Mouse (Mus musculus) yolk sac, embryonic 10.5 days (tissue): Measurements from ENCODE around the gene Foxf1.

Experiments used
- DNase-seq: peaks from one replicate; pipeline ENCODE4 v3.0.0-alpha.2; 2017; ENCODE audit warnings: low spot score

The Foxf1 gene

GRCm38 (mm10) chr8:121115136-121115535 lies 30.9 kb downstream of the Foxf1 start:
- DNase-seq = no peak

DNA sequence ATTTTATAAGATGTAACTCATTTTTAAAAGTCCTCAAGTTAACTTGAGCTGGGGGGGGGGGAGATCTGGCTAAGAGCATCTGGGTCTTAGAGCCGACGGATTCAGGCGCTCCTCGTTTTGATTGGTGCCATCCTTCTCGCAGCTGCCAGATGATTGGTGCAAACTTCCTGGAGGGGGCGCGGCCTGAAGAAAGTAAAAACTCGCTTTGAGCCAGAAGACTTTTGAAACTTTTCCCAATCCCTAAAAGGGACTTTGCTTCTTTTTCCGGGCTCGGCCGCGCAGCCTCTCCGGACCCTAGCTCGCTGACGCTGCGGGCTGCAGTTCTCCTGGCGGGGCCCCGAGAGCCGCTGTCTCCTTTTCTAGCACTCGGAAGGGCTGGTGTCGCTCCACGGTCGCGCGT lies 31.8 kb downstream of the Foxf1 start, which contains the start of gene Foxc2:
Gene Foxc2, plus strand, starts transcription at position 224 of the 400 bp plus-strand sequence.
- DNase-seq = peak; percentile 82

DNA sequence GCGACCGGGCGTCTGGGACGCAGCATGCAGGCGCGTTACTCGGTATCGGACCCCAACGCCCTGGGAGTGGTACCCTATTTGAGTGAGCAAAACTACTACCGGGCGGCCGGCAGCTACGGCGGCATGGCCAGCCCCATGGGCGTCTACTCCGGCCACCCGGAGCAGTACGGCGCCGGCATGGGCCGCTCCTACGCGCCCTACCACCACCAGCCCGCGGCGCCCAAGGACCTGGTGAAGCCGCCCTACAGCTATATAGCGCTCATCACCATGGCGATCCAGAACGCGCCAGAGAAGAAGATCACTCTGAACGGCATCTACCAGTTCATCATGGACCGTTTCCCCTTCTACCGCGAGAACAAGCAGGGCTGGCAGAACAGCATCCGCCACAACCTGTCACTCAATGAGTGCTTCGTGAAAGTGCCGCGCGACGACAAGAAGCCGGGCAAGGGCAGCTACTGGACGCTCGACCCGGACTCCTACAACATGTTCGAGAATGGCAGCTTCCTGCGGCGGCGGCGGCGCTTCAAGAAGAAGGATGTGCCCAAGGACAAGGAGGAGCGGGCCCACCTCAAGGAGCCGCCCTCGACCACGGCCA lies 32.5 kb downstream of the Foxf1 start:
- DNase-seq = no peak

DNA sequence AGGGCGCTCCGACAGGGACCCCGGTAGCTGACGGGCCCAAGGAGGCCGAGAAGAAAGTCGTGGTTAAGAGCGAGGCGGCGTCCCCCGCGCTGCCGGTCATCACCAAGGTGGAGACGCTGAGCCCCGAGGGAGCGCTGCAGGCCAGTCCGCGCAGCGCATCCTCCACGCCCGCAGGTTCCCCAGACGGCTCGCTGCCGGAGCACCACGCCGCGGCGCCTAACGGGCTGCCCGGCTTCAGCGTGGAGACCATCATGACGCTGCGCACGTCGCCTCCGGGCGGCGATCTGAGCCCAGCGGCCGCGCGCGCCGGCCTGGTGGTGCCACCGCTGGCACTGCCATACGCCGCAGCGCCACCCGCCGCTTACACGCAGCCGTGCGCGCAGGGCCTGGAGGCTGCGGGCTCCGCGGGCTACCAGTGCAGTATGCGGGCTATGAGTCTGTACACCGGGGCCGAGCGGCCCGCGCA lies 33.0 kb downstream of the Foxf1 start:
- no peak for DNase-seq

DNA sequence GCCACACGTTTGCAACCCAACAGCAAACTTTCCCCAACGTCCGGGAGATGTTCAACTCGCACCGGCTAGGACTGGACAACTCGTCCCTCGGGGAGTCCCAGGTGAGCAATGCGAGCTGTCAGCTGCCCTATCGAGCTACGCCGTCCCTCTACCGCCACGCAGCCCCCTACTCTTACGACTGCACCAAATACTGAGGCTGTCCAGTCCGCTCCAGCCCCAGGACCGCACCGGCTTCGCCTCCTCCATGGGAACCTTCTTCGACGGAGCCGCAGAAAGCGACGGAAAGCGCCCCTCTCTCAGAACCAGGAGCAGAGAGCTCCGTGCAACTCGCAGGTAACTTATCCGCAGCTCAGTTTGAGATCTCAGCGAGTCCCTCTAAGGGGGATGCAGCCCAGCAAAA lies 33.7 kb downstream of the Foxf1 start:
- no peak for DNase-seq

- no peak for DNase-seq
Measured at GRCm38 (mm10) chr8:121118634-121119420, 34.6 kb downstream of the Foxf1 start.

- DNase-seq = no peak
Measured at GRCm38 (mm10) chr8:121119635-121120455, 35.7 kb downstream of the Foxf1 start.

DNA sequence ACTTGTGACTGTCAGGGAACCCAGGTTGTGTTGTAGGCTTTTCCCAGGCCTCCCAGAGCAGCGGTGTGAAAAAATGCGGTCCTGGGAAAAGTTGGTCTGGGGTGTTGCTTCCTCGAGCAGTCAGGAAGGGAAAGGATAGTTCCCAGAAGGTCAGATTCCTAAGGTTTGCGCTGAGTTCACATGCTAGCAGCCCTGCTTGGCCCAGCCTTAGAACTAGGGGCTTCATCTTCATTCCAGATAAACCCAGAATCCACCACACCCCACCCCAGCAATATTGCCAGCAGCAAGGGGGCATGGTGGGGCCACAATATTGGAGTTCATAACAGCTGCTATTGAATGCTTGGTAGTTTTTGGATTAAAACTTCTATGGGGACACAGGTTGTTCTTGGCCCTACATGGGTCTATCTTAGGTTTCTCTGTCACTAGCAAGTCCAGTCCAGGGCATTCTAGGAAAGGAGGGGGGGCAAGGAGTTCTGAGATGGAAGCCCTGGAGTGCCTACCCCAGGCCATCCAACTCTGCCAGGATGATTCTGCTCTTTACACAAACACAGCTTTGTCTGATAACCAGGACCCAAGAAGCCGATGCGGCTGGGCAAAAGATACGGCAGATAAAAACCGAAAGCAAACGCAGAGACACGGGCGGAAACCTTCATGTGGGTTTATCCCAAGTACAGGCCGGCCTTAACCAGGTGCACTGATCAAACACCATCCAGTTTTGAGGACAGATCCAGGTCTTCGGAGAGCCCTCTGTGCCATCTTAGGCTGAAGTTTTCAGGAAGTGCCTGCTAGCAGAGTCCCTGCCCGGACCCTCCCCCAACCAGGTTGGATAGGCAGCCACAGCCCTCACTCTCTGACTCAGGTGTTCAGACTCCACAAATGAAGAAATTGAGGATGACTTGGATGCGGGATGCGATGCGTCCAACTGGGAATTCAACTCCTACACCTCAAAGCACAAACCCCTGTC lies 36.6 kb downstream of the Foxf1 start:
- no peak for DNase-seq

DNA sequence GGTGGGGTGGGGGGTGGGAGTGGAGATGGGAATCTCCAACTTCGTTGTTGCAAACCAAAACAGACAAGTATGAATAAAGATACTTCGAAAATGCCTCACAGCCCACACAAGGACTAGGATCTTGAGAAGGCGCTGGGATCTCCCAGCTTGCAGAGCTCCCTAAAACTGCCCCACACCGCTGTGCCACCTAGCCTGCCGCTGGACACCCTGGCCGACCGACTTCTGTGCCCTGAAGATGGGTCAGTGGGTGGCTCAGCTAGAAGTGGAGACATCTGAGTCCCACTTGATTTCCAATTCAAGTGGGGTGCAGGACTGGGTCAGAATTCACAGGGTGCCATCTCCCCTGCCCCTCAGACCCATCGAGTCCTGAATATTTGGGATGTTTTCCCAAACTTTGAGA lies 37.5 kb downstream of the Foxf1 start:
- no peak for DNase-seq

DNA sequence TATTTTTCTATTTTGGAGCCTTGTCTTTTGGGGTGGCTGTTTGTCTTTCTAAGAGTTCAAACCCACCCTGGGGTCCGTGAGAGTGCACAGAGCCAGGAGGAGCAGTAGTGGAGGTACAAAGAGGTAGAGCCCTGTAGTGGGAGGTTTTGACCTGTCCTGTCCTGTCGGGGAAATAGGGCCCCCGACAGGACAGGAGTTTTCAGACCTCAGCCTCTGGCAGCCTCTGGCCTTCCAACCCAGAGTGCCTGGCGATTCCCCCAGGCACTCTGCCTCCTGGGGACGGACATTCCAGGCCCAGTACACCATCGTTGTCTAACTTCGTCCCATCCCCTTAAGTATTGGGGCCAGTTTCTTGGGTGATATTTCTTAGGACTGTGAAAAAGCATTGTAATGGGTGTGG lies 38.2 kb downstream of the Foxf1 start:
- DNase-seq = no peak

DNA sequence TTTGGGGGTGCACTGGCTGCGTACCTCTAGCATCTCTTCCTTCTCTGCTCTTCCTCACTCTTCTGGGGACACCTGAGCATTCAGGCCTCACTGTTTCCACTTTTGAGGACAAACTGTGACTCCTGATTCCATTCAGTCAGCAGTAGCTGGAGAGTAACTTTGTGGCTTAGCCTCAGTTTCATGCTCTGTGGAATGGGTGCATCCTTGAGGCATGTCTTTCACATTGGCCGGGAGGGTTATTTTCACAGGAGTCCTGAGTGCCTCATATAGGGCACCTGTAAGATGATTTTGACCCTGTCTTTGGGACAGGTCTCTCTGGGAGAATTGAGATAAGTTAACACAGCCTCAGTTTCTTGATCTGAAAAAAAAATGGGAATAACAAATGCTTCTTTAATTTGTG lies 38.9 kb downstream of the Foxf1 start:
- no peak for DNase-seq

GRCm38 (mm10) chr8:121124547-121125239 lies 40.5 kb downstream of the Foxf1 start:
- DNase-seq = no peak

DNA sequence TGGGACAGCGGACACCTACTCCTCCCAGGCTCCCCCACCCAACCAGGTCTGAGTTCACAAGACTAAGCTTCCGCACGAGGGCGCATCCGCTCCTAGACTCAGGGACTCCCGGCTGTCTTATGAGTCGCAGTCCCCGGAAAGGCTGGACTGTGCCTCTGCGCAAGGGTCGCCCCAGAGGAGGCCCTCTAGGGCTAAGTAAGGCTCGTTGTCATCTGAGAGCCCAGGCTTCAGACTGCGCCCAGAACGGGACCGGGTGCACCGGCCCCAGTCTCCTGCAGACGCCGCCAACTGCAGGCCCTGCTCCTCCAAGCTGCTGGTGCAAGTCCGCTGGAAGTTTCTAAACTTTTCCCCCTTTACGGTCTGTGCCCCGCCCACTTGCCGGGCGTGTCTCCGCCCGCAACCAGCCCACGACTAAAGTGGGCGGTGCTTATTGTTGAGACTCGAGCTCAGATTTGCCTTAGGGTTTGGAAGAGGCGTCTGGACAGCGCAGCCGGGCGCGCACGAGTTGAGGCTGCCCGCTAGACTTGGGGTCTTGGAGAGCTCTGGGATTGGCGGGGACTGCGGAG lies 41.2 kb downstream of the Foxf1 start:
- peak; percentile 86 for DNase-seq

DNA sequence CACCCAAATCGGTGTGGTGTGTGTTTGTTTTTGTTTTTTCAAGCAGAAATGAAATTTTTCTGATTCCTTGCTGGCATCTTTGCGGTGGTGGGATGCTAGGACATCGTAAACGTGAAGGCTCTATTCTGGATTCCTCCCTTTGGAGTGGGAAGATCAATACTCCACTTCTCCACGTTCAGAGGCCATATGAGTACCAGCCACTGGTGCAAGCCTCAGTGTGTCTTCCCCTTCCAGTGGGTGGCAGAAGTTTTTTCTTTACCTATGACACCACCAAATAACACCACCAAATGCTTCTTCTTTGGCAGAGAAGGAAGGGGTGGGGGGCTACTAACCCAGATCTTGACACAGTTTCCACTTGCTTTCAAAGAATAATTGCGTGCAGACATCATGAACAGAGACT lies 42.0 kb downstream of the Foxf1 start:
- no peak for DNase-seq

DNA sequence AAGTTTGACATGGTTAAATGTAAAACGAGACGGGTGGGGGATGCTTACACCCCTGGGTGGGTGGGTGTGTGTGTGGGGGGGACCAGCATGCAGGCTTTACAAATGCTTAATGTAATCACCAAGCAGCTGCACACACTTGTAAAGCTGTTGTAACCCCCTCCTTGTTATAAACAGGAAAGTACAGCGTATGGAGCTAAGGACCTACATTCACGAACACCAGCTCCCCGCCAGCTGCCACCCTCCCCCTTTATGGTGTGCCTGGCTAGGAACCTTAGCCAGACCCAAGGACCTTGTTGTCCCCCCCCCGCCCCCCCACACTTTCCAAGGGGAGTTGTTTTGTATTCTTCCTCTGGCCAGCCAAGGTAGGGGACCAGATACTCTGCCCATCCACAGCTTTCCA lies 42.5 kb downstream of the Foxf1 start:
- DNase-seq = no peak

DNA sequence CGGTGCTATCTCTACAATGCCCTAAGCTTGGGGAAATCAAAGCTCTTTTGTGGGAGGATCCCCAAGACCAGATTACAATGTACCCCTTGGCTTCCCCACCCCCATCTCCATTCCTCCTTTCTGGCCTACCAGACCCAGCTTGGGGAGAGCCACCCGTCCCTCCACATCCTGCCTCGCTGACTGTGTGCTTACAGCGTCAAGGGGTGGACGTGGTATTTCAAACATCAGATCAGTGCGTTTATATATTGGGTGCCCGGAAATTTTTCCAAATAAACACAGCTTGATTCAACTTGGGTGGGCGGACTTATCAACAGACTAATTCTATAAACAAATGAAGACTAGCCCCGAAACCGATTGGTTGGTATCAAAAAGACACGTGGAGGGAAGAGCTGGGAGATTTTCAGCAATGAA lies 43.1 kb downstream of the Foxf1 start:
- DNase-seq = no peak

DNA sequence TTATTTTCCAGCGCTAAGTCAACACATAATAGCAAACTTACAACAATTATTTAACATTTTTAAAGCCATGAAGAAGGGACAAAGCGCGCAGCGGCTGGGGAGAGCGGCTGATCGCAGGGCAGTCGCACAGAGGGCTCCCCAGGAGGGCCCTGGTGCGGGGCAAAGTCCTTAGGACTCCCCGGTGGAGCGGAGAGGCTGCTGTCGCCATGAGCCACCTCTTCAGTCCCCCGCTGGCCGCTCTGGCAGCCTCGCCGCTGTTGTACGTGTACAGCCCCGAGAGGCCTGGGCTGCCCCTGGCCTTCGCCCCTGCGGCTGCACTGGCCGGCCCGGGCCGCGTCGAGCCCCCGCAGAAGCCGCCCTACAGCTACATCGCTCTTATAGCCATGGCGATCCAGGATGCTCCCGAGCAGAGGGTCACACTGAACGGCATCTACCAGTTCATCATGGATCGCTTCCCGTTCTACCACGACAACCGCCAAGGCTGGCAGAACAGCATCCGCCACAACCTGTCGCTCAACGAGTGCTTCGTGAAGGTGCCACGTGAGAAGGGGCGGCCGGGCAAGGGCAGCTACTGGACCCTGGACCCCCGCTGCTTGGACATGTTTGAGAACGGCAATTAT lies 43.7 kb downstream of the Foxf1 start, which contains the start of gene Foxl1:
Gene Foxl1, plus strand, starts transcription at position 185 of the 620 bp plus-strand sequence.
- no peak for DNase-seq

DNA sequence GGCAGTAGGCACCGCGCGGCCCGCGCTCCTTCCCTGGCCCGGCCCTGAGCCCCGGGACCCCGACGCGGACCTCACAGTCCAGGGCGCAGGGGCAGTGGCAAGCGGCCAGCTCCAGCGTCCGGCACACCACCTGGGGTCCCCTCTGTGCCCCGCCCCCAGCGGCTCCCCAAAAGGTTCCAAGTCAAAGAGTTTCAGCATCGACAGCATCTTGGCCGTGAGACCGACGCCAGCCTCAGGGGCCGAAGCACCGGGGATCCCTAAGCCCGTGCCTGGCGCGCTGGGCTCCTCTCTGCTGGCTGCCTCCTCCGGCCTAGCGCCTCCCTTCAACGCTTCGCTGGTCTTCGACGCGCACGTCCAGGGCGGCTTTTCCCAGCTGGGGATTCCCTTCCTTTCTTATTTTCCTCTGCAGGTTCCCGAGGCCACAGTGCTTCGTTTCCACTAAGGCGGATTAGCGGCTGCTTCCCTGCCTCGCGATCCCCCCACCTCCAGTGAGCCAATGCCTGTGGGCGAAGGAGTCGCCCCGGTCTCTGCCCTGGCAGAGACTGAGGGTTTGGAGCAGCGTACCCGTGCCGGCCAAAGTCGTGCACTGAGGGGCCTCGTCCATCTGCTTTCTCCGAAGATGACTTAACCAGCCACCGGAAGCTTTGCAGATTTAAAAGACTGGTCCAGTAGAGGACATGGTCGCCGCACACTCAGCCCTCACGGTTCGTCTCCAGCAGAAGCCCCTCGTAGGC lies 44.5 kb downstream of the Foxf1 start:
- DNase-seq = no peak

DNA sequence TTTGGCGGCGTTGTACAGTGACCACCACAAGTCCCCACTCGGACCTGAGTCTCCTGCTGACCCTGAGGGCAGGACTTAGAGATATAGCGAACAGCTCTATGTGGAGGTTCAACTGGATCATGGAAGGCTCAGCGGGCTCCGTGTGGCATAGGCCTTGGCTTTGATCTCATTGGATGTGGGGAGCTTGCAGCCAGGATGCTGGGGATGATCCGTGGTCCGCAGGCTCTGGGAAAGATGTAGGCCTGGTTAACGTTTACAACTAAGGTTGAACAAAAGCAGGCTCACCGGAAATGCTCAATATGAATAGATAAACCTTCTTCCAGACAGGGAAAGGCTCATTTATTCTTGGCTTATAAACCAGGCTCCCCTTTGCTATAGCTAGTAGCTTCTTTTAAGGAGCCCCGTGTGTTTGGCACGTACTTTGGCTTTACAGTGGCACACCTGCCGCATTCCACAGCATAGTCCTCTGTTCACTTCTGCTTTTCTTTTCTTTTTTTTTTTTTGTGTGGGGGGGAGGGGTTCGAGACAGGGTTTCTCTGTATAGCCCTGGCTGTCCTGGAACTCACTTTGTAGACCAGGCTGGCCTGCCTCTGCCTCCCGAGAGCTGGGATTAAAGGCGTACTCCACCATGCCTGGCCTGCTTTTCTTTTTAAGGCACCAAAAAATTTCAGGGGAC lies 45.2 kb downstream of the Foxf1 start:
- no peak for DNase-seq
